Mouse (Mus musculus) heart, postnatal 36 days (tissue): ENCODE data around the gene Ppp2r5e. TPM values are rescaled to one million over a fixed set of nuclear protein-coding genes. Genes with fewer than 3 reads are reported as not detected.

ENCODE experiments used
- DNase-seq, 2 experiments: peaks; one replicate each; pipeline ENCODE4 v3.0.0; 2021 to 2022
- intact Hi-C: fragments of 180-260 bp; cut with DNase I; formaldehyde crosslinking; loops from one replicate; pipeline ENCODE4 v1.15.1; 2025
- total RNA-seq, 2 experiments: library from RNA; stranded (reverse); gene quantifications; 2 replicates each; pipeline ENCODE4 v1.2.3; 2021

Ppp2r5e gene
- total RNA-seq, 2 experiments from 2014 or later, result 32.4 to 32.8 TPM

- DNase-seq, result no peak
- intact Hi-C loops, result no loop called here
Observed at GRCm38 (mm10) chr12:75583776-75584175, 12.3 kb downstream of the Ppp2r5e start.

- DNase-seq, result no peak
Observed at GRCm38 (mm10) chr12:75579076-75579475, 17.0 kb downstream of the Ppp2r5e start.

GRCm38 (mm10) chr12:75577255-75577654, 18.8 kb downstream of the Ppp2r5e start:
- intact Hi-C loops, result no loop called here
- DNase-seq, result no peak

More at GRCm38 (mm10) chr12:75579076-75579475, 17.0 kb downstream of the Ppp2r5e start:
- intact Hi-C loops, result no loop called here

GRCm38 (mm10) chr12:75572271-75572670, 23.8 kb downstream of the Ppp2r5e start:
- DNase-seq, result peak; percentile 34 to 54
- intact Hi-C loops, result no loop called here

GRCm38 (mm10) chr12:75570138-75570537, 25.9 kb downstream of the Ppp2r5e start:
- intact Hi-C loops, result no loop called here
- no peak for DNase-seq

- no peak for DNase-seq
- intact Hi-C loops, result no loop called here
Observed at GRCm38 (mm10) chr12:75567745-75568144, 28.3 kb downstream of the Ppp2r5e start.

- no peak for DNase-seq
- intact Hi-C loops, result no loop called here
Observed at GRCm38 (mm10) chr12:75565756-75566155, 30.3 kb downstream of the Ppp2r5e start.

- intact Hi-C loops, result no loop called here
- no peak for DNase-seq
Observed at GRCm38 (mm10) chr12:75564498-75564897, 31.5 kb downstream of the Ppp2r5e start.

GRCm38 (mm10) chr12:75562996-75563618, 32.9 kb downstream of the Ppp2r5e start:
- DNase-seq, result no peak
- intact Hi-C loops, result no loop called here

- intact Hi-C loops, result no loop called here
- no peak for DNase-seq
Observed at GRCm38 (mm10) chr12:75560681-75561387, 35.2 kb downstream of the Ppp2r5e start.

GRCm38 (mm10) chr12:75559196-75559595, 36.8 kb downstream of the Ppp2r5e start:
- intact Hi-C loops, result no loop called here
- DNase-seq, result peak; percentile 49 to 52

- intact Hi-C loops, result no loop called here
- no peak for DNase-seq
Observed at GRCm38 (mm10) chr12:75557813-75558212, 38.2 kb downstream of the Ppp2r5e start.

GRCm38 (mm10) chr12:75555032-75555431, 41.0 kb downstream of the Ppp2r5e start:
- intact Hi-C loops, result no loop called here
- DNase-seq, result no peak

- peak; percentile 47 to 64 for DNase-seq
- intact Hi-C loops, result no loop called here
Observed at GRCm38 (mm10) chr12:75552296-75552695, 43.7 kb downstream of the Ppp2r5e start.

GRCm38 (mm10) chr12:75551671-75552070, 44.4 kb downstream of the Ppp2r5e start:
- no peak for DNase-seq
- intact Hi-C loops, result no loop called here

- no peak for DNase-seq
Observed at GRCm38 (mm10) chr12:75548999-75549398, 47.0 kb downstream of the Ppp2r5e start.

GRCm38 (mm10) chr12:75547174-75547573, 48.9 kb downstream of the Ppp2r5e start:
- no peak for DNase-seq
- intact Hi-C loops, result no loop called here

More at GRCm38 (mm10) chr12:75548999-75549398, 47.0 kb downstream of the Ppp2r5e start:
- intact Hi-C loops, result no loop called here

GRCm38 (mm10) chr12:75546241-75546640, 49.8 kb downstream of the Ppp2r5e start:
- DNase-seq, result no peak
- intact Hi-C loops, result no loop called here

- intact Hi-C loops, result no loop called here
- no peak for DNase-seq
Observed at GRCm38 (mm10) chr12:75545431-75545925, 50.6 kb downstream of the Ppp2r5e start.

- intact Hi-C loops, result no loop called here
- no peak for DNase-seq
Observed at GRCm38 (mm10) chr12:75544666-75545065, 51.4 kb downstream of the Ppp2r5e start.

- no peak for DNase-seq
- intact Hi-C loops, result no loop called here
Observed at GRCm38 (mm10) chr12:75544259-75544658, 51.8 kb downstream of the Ppp2r5e start.

GRCm38 (mm10) chr12:75543346-75543745, 52.7 kb downstream of the Ppp2r5e start:
- no peak for DNase-seq
- intact Hi-C loops, result no loop called here
